24 mouse cellular contexts compared by ENCODE assay signal in genomic region chr3:39559460-39560041, GRCm38 (mm10).
DNase-seq lines count a peak whose midpoint lies in the region; ATAC-seq and TF ChIP-seq lines count a peak whose summit lies in the region.
"Had no signal": no experiment of that assay in that cellular context is flagged by ENCODE, and none has a peak within 500 bp of the region (broad histone marks: within the 10 kb centered on the region; RNA-seq: fewer than 3 reads in every experiment).

No protein-coding gene starts in this region.

- no peaks in the 10 kb centered on the region for H3K4me1 ChIP-seq in lung, embryonic 15.5 days
- H3K4me1 ChIP-seq in lung, postnatal 0 days (ENCODE audit: insufficient read depth, low read depth, low read length), result no peaks in the 10 kb centered on the region
- H3K4me1 ChIP-seq in lung, adult 2 months (ENCODE audit: control insufficient read depth, insufficient read depth, low read length), result no peaks in the 10 kb centered on the region
- H3K4me1 ChIP-seq: forebrain, embryonic 13.5 days; forebrain, embryonic 15.5 days had no signal

- H3K9ac ChIP-seq in lung, embryonic 15.5 days, result no peak overlapping the region
- H3K9ac ChIP-seq in lung, postnatal 0 days (replicated peaks; ENCODE audit: low read depth), result no peak overlapping the region
- H3K9ac ChIP-seq: embryonic facial prominence, embryonic 12.5 days; forebrain, embryonic 13.5 days; forebrain, embryonic 15.5 days had no signal

- no peaks in the 10 kb centered on the region for H3K27me3 ChIP-seq in lung, embryonic 15.5 days
- no peaks in the 10 kb centered on the region for H3K27me3 ChIP-seq in lung, postnatal 0 days (replicated peaks; ENCODE audit: insufficient read depth, low read length)
- H3K27me3 ChIP-seq: CH12.LX; embryonic facial prominence, embryonic 12.5 days; forebrain, embryonic 13.5 days; forebrain, embryonic 15.5 days; Patski had no signal

- no peak for TF ChIP-seq CTCF in lung, postnatal 0 days (IDR thresholded peaks at IDR 0.05)
- TF ChIP-seq CTCF in lung, adult 2 months (IDR thresholded peaks at IDR 0.05; ENCODE audit: insufficient read depth, low read length), result no peak

- no peaks in the 10 kb centered on the region for H3K36me3 ChIP-seq in lung, embryonic 15.5 days
- no peaks in the 10 kb centered on the region for H3K36me3 ChIP-seq in lung, postnatal 0 days (ENCODE audit: insufficient read depth, low read length)
- H3K36me3 ChIP-seq: embryonic facial prominence, embryonic 10.5 days; embryonic facial prominence, embryonic 12.5 days; forebrain, embryonic 15.5 days; G1E had no signal

- peak; percentile 85 for TF ChIP-seq EP300 in lung, postnatal 0 days (IDR thresholded peaks at IDR 0.05)

- no peak overlapping the region for H3K4me2 ChIP-seq in lung, embryonic 15.5 days
- no peak overlapping the region for H3K4me2 ChIP-seq in lung, postnatal 0 days (replicated peaks; ENCODE audit: low read depth, low read length)
- H3K4me2 ChIP-seq: embryonic facial prominence, embryonic 12.5 days; forebrain, embryonic 13.5 days; forebrain, embryonic 15.5 days had no signal

- peak; percentile 76; the same call in 1 of the 2 replicates for ATAC-seq in lung, embryonic 15.5 days (ENCODE audit: borderline replicate concordance, extremely low read depth, low FRiP score, low TSS enrichment)
- peak; percentile 81 for ATAC-seq in lung, postnatal 0 days
- ATAC-seq: activated CD4-positive, CD25-positive, alpha-beta regulatory T cell, adult 4 months; CD4-positive, CD25-positive, alpha-beta regulatory T cell, adult 4 months; forebrain, embryonic 13.5 days; forebrain, embryonic 15.5 days; Patski had no signal

- H3K4me3 ChIP-seq in lung, embryonic 15.5 days, result no peak overlapping the region
- H3K4me3 ChIP-seq in lung, postnatal 0 days (ENCODE audit: low read depth, low read length), result no peak overlapping the region
- H3K4me3 ChIP-seq in lung, adult 2 months (replicated peaks; ENCODE audit: extremely low read depth, low read depth, low read length), result no peak overlapping the region
- H3K4me3 ChIP-seq: embryonic facial prominence, embryonic 10.5 days; embryonic facial prominence, embryonic 12.5 days; forebrain, embryonic 13.5 days; forebrain, embryonic 15.5 days had no signal

- H3K9me3 ChIP-seq in lung, embryonic 15.5 days, result no peaks in the 10 kb centered on the region
- no peaks in the 10 kb centered on the region for H3K9me3 ChIP-seq in lung, postnatal 0 days (ENCODE audit: low read length)
- H3K9me3 ChIP-seq: embryonic facial prominence, embryonic 10.5 days; embryonic facial prominence, embryonic 12.5 days; forebrain, embryonic 13.5 days; forebrain, embryonic 15.5 days; G1E had no signal

- DNase-seq in heart, adult 11 months, result peak; percentile 61
- DNase-seq in heart, adult 18-20 months, result no peak
- no peak for DNase-seq in lung, postnatal 10 days
- DNase-seq in lung, postnatal 0 days (ENCODE audit: low spot score), result peak; percentile 76
- no peak for DNase-seq in lung, adult 2 months
- DNase-seq: adrenal gland, adult 8-10 months; adrenal gland, postnatal 14 days; adrenal gland, postnatal 36 days; B cell, adult 2 months; cerebellum, adult 11-12 months; cerebellum, adult 2 months; cerebellum, adult 9-10 months; cerebellum, postnatal 10 days; cerebellum, postnatal 25 days had no signal

- 58% methylated on average over 3 of the region's 3 CpGs for WGBS in lung, embryonic 15.5 days
- 68% methylated on average over 3 of the region's 3 CpGs for WGBS in lung, postnatal 0 days
- 69% methylated on average over 3 of the region's 3 CpGs for WGBS in lung, adult 2 months

- TF ChIP-seq POLR2A in lung, adult 2 months (IDR thresholded peaks at IDR 0.05; ENCODE audit: borderline replicate concordance, extremely low read depth, low read depth, low read length), result no peak

- H3K27ac ChIP-seq in lung, embryonic 15.5 days, result no peak overlapping the region
- H3K27ac ChIP-seq in lung, postnatal 0 days (ENCODE audit: low read length), result no peak overlapping the region
- H3K27ac ChIP-seq: embryonic facial prominence, embryonic 10.5 days; embryonic facial prominence, embryonic 12.5 days; forebrain, embryonic 13.5 days; forebrain, embryonic 15.5 days had no signal

Comparison
In these comparisons a context has a peak if more than half of its experiments do, and no peak if none do; other contexts are left out.
1. DNase-seq: peak in heart, adult 11 months (single experiment) and lung, postnatal 0 days (single experiment); none in heart, adult 18-20 months (0 of 2), lung, postnatal 10 days (single experiment) and lung, adult 2 months (single experiment).